Mouse (Mus musculus) liver, embryonic 14.5 days (tissue): Measurements from ENCODE around the gene Gm39566. TPM values are rescaled to one million over a fixed set of nuclear protein-coding genes. Genes with fewer than 3 reads are reported as not detected.
"Not testable (repeated sequence)": the region's sequence is repeated elsewhere in the genome, so short reads cannot be mapped to it uniquely, and the experiment has no call there.

Source experiments
- ATAC-seq: fragments of 200-750 bp; cut with Nextera tagmentation; 2 replicates; pipeline ENCODE4 v1.8.0; 2017; ENCODE audit warnings: moderate number of reproducible peaks, mild to moderate bottlenecking, moderate library complexity; ENCODE audit not compliant: insufficient read depth
- DNase-seq, 3 experiments: peaks; one replicate each; pipeline ENCODE4 v3.0.0-alpha.2; 2012 to 2013; ENCODE audit warnings: low read depth in 3 of 3, low spot score in 3 of 3
- H3K27ac ChIP-seq: fragments of 300-500 bp; sonication (generic); 2 replicates; pipeline ENCODE4 v1.5.1; 2014; ENCODE audit warnings: moderate library complexity, mild to moderate bottlenecking, control low read depth, inconsistent platforms
- H3K27me3 ChIP-seq: fragments of 300-500 bp; sonication (generic); 2 replicates; pipeline ENCODE4 v1.6.1; 2014; ENCODE audit warnings: mild to moderate bottlenecking, low read length, moderate library complexity; ENCODE audit not compliant: control insufficient read depth, insufficient read depth
- H3K36me3 ChIP-seq: fragments of 300-500 bp; sonication (generic); replicated peaks from 2 replicates; pipeline ENCODE4 v1.6.1; 2014; ENCODE audit warnings: low read depth; ENCODE audit not compliant: control insufficient read depth, insufficient read depth
- H3K4me1 ChIP-seq, 2 experiments: fragments of 200-500 bp in 1 of 2; fragments of 300-500 bp in 1 of 2; sonication (generic) in 1 of 2; replicated peaks; 2 replicates each; pipeline ENCODE4 v1.6.1; 2012 to 2014; ENCODE audit warnings: antibody characterized with exemption in 1 of 2, inconsistent platforms in 1 of 2, low read length in 1 of 2; ENCODE audit not compliant: control insufficient read depth in 2 of 2, insufficient read depth in 2 of 2
- H3K4me2 ChIP-seq: fragments of 300-500 bp; sonication (generic); 2 replicates; pipeline ENCODE4 v1.6.1; 2014; ENCODE audit warnings: low read depth, mild to moderate bottlenecking, control low read depth, moderate library complexity
- H3K4me3 ChIP-seq, 2 experiments: fragments of 200-500 bp in 1 of 2; fragments of 300-500 bp in 1 of 2; sonication (generic) in 1 of 2; 2 replicates each; pipeline ENCODE4 v1.5.1; 2012 to 2014; ENCODE audit warnings: low read depth in 2 of 2, low read length in 2 of 2, mild to moderate bottlenecking in 2 of 2, control low read depth in 1 of 2, inconsistent platforms in 1 of 2, moderate library complexity in 1 of 2; ENCODE audit not compliant: insufficient read depth in 1 of 2
- H3K9ac ChIP-seq: fragments of 300-500 bp; sonication (generic); replicated peaks from 2 replicates; pipeline ENCODE4 v1.6.1; 2014; ENCODE audit warnings: mild to moderate bottlenecking, control low read depth, moderate library complexity
- H3K9me3 ChIP-seq: fragments of 300-500 bp; sonication (generic); 2 replicates; pipeline ENCODE4 v1.6.1; 2016; ENCODE audit warnings: low read length, mixed read lengths; ENCODE audit not compliant: control insufficient read depth
- CTCF ChIP-seq: IDR thresholded peaks from 2 replicates; pipeline ENCODE4 v1.5.1; 2016; ENCODE audit warnings: antibody characterized with exemption, low read depth, control low read depth
- EP300 ChIP-seq: IDR thresholded peaks from 2 replicates; pipeline ENCODE4 v1.6.1; 2016; ENCODE audit warnings: antibody characterized with exemption, low read depth
- WGBS: fragments of 180-500 bp; shearing (Covaris S2); extraction: QIAGEN DNeasy Blood & Tissue Kit; methylation state at CpG from one replicate; pipeline ENCODE4 v1.1.7; 2014; ENCODE audit not compliant: insufficient replicate concordance; 5-methylcytosine and 5-hydroxymethylcytosine counted together
- polyA plus RNA-seq, 2 experiments: library from polyadenylated mRNA; depleted of rRNA in 1 of 2; stranded (reverse) in 1 of 2; unstranded in 1 of 2; fragments of >200 nt; fragmentation: Nextera tagmentation in 1 of 2; extraction: Ambion mirVana in 1 of 2; gene quantifications; 2 replicates each; pipeline versions ENCODE4 v1.2.1 to v1.2.3; 2012 to 2014

The Gm39566 gene
- polyA plus RNA-seq (2012; rRNA removed) (not detected in 2 replicates), polyA plus RNA-seq (2014; fragmentation: Nextera tagmentation; extraction: Ambion mirVana) (not detected in 2 replicates)

DNA sequence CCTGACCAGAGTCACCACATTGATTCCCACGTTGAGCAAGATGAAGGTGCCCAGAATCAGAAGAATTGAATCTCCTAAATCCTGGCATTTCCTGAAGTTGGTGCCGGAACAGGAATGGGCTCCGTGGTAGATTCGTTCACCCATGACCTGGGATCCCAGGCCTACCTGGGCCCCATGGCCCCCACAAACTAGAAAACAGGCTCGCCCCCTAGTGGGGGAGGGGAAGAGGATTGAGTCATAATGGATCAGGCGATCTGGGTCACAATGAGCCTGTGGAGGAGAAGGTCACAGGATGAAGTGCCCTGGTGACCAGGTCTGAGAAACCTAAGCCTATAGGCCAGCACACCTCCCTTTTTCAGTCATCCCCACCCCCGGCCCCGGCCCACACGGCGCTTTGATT lies at the start of gene Gm39566:
Gene Gm39566 (minus strand): TSS at position 144 of the 400 bp plus-strand sequence.
- no peak for DNase-seq
- no peak for ATAC-seq
- 51% methylated on average over 10 of the region's 10 CpGs for WGBS
- Histone ChIP-seq H3K4me3 (no peak within 1 kb of the TSS), H3K36me3 (no peaks in the 10 kb centered on the region), H3K4me1 (no peaks in the 10 kb centered on the region), H3K9ac (no peak within 1 kb of the TSS), H3K27me3 (no peaks in the 10 kb centered on the region; the same call in 1 of the 2 replicates), H3K9me3 (no peaks in the 10 kb centered on the region; the same call in 1 of the 2 replicates), H3K27ac (no peak within 1 kb of the TSS), H3K4me2 (no peak within 1 kb of the TSS)
- TF ChIP-seq EP300: no peak
- TF ChIP-seq CTCF: peak; percentile 39

DNA sequence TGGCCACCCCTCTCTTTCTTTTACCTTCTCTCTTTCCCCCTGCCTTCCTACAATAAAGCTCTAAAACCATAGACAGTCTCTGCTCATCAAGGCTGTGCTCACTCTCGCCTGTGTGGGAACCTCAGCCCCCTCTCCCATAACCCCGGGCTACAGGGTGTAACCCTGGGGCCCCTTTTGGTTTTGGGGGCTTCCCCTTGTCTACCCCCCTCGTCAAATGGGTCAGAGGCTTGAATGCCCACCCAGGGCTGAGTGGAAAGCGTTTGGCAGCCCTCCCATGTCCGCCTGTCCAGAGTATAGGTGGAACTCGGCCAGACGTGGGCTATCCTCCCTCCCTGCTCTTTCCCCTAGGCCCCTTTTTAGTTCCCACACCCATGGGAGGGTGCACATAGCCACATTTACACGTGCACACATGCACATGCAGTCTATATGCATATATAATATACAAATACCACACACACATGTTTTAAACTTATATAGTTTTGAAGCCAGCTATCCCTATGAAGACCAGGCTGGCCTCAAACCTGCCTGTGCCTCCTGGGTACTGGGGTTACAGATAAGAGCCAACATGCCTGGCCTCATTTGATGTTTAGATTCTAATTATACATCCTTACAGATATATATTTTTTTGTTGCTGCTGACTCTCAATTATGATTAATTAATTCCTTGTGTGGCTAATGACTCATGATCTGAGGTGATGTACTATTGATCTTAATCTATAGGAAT lies 49.2 kb upstream of the Gm39566 start:
- no peak for TF ChIP-seq CTCF
- no peak for TF ChIP-seq EP300
- ATAC-seq (peak; percentile 40), DNase-seq (no peak)
- no peaks in the 10 kb centered on the region for H3K36me3 ChIP-seq
- H3K4me1 ChIP-seq: peaks cover 28 to 33% of the 10 kb centered on the region in 2 experiments
- H3K27me3 ChIP-seq: 0 out of 2 replicates have a peak, but pooled peaks cover under 1% of the 10 kb centered on the region
- H3K27ac ChIP-seq: peak overlapping the region; percentile 77
- 25% methylated on average over 8 of the region's 8 CpGs for WGBS
- H3K4me2 ChIP-seq: peak overlapping the region; percentile 50
- H3K4me3 ChIP-seq: no peak overlapping the region
- H3K9me3 ChIP-seq: no peaks in the 10 kb centered on the region
- peak overlapping the region; percentile 45 for H3K9ac ChIP-seq

DNA sequence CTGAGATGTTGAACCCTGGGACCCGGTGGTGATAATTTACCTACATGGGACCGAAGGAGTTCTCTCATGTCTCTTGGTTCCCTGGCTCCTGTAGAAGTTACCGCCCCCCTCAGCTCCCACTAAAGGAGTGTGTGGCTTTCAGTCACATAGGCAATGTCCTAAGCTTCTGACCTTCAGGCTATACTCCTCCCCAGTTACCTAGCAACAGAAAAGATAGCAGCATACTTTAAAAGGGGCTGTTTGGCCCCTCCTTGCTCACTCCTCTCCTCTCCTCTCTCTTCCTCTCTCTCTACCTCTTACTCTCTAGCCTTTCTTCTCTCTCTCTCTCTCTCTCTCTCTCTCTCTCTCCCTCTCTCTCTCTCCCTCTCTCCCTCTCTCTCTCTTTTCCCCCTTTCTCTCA lies 48.6 kb upstream of the Gm39566 start:
- Histone ChIP-seq H3K27ac (peak overlapping the region; percentile 77), H3K4me1 (peaks cover 28 to 34% of the 10 kb centered on the region in 2 experiments), H3K9ac (peak overlapping the region; percentile 43), H3K4me2 (peak overlapping the region; percentile 50)
- not testable (repeated sequence) for H3K4me3 ChIP-seq, H3K9me3 ChIP-seq, DNase-seq, H3K27me3 ChIP-seq, H3K36me3 ChIP-seq
- 60% methylated on average over 3 of the region's 3 CpGs for WGBS
- ATAC-seq: peak; percentile 51; the same call in 1 of the 2 replicates

DNA sequence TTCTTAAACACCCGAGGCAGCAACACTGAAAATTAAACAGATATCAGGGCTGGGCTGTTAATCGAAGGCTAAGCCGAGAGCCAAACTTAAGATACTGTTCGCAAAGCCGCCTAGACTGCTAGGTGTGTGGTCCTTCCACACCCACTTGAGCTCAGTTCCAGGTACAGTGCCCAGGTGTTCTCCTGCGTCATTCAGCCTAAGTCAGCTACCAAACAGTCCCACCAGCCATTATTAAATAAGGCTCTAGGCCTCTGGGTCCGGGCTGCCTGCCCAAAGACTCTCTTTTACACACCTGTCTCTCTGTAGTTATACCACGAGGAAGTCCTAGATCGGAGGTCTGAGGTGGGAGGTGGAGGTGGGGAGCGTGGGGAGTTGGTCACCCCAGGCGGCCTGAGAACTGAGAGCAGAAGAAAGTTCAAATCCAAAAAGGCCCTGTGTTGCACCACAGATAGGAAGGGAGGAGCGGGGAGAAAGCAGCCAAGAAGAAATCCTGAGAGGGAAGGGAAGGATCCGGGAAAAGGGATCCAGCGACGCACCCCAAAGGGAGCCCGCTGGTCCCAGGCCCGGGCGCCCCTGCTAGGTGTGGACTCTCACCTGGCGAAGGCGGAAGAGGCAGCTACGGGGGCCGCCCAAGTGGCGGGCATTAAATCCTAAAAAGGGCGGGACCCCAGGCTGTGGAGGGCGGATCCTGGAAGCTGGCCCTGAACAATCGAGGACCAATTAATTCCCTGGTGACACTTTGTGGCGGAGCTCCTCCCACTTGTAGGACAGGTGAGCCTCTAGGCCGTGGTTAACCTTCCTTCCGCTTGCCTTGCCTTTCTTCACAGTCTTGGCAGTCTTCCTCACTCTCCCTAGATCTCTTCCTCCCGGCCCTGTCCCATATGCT lies 43.3 kb upstream of the Gm39566 start, which contains the start of gene Tnk1:
Gene Tnk1 (minus strand): TSS at position 618 of the 886 bp plus-strand sequence.
- Histone ChIP-seq H3K36me3 (no peaks in the 10 kb centered on the region), H3K4me2 (no peak within 1 kb of the TSS), H3K4me3 (no peak within 1 kb of the TSS), H3K9ac (no peak within 1 kb of the TSS), H3K27ac (no peak within 1 kb of the TSS), H3K27me3 (peaks cover 11% of the 10 kb centered on the region), H3K9me3 (no peaks in the 10 kb centered on the region), H3K4me1 (peaks cover 21 to 28% of the 10 kb centered on the region in 2 experiments)
- no peak for TF ChIP-seq CTCF
- no peak for TF ChIP-seq EP300
- DNase-seq: no peak
- 38% methylated on average over 29 of the region's 30 CpGs for WGBS
- ATAC-seq: no peak
